Mouse (Mus musculus): ENCODE measurements around the gene Zfp180.

DNA sequence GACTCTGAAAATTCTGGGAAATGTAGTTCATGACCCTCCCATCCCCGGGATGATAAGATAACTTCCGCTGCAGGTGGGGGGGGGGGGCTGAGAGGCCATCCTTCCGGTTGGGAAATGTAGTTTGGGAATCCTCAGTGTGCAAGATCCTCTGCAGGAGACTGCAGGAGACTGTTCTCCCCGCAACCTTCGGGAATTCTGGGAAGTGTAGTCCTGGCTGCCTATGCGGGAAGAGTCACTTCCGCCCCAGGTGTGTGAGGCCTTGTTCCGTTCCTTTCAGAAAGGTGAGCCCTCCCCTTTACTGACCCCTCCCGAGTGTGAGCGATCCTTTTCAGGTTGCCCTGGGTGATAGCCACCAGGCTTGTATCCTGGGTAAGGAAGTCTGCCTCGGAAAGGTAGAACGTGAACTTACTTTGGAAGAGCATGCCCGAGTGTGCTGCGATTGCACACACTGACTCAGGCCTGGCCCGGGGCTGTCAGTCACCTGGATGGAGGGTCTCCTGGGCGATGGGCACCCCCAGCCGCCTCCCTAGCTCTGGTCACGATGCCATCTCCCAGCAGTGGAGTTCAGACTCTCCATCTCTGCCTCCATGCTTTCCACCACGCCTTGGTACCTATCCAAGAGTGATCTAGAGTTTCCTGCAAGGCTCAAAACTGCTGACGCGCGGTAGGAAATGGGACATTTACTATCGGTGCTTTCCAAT is 30.6 kb downstream of the Zfp180 start, which contains the start of gene Zfp112:
- no peak for TF ChIP-seq CTCF (IDR thresholded peaks at IDR 0.05; ENCODE audit: control insufficient read depth, insufficient read depth, low read length)
- TF ChIP-seq POLR2A (IDR thresholded peaks at IDR 0.05; ENCODE audit: borderline replicate concordance, control insufficient read depth, low read depth, low read length): no peak

Data from bone marrow, adult 2 months (tissue).